Mouse (Mus musculus): ENCODE measurements around the gene Alox12b. TPM values are rescaled to one million over a fixed set of nuclear protein-coding genes. Genes with fewer than 3 reads are reported as not detected.

Alox12b gene
- total RNA-seq (2014; fragmentation: Nextera tagmentation) (not detected in 2 replicates), total RNA-seq (2017) (not detected in 2 replicates)

DNA sequence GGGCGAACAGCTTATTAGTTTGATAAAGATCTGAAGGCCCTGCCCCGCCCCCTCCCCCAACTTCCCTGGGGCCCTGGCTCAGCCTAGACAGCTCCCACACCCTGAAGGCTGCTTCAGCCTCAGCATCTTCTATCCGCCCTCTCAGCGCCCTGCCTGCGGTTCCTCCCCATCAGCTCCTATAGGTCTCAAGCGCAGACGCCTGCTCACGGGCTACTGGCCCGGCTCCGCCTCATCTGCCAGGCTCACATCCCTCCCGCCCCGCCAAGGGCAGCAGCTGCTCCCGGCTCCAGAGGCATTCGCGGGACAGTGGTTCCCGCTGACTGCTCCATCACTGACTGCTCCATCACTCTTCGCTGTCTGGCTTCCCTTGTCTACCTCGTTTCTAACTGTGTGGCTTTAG is at the start of gene Alox12b:
TSS of gene Alox12b (plus strand) at position 190 of the 400 bp plus-strand sequence.
- no peak for ATAC-seq (replicated peaks; ENCODE audit: poor library complexity, severe bottlenecking)

- no peak for ATAC-seq (replicated peaks; ENCODE audit: poor library complexity, severe bottlenecking)
Measured at GRCm38 (mm10) chr11:69107676-69108075, 49.1 kb upstream of the Alox12b start.

GRCm38 (mm10) chr11:69108223-69108622 is 48.6 kb upstream of the Alox12b start:
- ATAC-seq (replicated peaks; ENCODE audit: poor library complexity, severe bottlenecking) = no peak

DNA sequence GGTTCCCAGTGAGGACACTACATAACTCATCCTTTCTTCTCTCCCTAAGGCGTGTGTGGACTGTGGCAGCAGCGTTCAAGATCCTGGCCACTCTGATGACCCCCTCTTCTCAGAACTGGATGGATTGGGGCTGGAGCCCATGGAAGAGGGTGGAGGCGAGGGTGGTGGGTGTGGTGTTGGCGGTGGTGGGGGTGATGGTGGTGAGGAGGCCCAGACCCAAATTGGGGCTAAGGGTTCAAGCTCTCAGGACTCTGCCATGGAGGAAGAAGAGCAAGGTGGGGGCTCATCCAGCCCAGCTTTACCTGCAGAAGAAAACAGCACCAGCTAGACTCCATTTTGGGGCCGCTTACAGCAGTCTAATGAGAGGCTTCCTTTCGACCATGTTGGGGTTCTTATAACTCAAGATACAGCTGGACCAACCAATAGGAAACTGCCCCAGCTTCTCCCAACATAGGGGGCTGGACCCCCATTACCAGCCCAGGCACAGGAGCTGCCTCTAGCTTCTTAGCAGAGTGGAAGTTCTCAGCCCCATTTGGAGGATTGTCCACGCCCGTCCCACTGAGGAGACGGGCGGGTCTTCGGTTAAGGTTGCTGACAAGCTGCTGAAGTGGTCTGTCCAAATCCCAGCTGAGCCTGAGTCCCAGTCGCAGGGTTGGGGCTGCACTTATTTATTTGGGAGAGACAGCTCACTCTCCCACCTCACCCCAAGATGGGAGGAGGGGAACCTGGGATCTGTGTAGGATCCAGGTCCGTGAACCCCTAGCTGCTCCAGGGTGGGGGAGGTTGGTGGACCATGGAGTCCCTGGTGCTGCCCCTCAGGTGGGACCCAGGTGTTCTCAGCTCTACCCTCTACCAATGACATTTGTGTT is 47.5 kb upstream of the Alox12b start:
- no peak for ATAC-seq (replicated peaks; ENCODE audit: poor library complexity, severe bottlenecking)

- peak; percentile 71 for ATAC-seq (replicated peaks; ENCODE audit: poor library complexity, severe bottlenecking)
Measured at GRCm38 (mm10) chr11:69110319-69111046, 46.3 kb upstream of the Alox12b start.

DNA sequence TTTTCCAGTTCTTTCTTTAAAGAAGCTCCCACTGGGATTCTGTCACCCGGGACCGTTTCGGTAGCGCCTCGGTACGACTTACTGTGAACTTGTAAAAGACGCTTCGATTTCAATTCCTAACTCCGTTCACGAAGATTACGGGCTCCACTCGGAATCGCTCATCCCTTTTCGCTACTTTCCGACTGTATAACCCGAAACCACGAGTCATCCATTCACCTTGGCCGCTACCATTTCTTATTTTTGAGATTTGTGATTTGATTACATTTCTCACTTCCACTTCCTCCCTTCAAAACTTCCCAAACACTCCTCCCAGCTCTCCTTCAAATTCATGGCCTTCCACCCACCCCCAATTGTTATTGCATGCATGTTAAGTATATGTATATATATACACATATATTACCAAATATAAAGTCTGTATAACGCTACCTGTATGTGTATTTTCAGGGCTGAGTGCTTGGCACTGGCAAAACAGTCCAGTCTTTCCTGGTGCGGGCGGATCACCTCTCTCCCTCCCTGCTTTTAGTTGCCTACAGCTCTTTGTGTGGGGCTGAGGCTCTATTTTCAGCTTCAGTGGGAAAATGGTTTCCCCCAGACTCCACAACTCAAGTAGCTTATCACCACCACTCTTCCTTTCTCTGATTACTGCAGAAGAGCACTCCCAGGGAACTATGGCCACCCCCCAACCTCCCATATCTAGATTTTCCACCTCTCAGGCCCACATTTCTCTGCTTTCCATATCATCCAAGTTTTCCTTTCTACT is 45.6 kb upstream of the Alox12b start:
- no peak for ATAC-seq (replicated peaks; ENCODE audit: poor library complexity, severe bottlenecking)

GRCm38 (mm10) chr11:69111865-69112264 is 44.9 kb upstream of the Alox12b start:
- no peak for ATAC-seq (replicated peaks; ENCODE audit: poor library complexity, severe bottlenecking)

- no peak for ATAC-seq (replicated peaks; ENCODE audit: poor library complexity, severe bottlenecking)
Measured at GRCm38 (mm10) chr11:69114018-69114417, 42.8 kb upstream of the Alox12b start.

- no peak for ATAC-seq (replicated peaks; ENCODE audit: poor library complexity, severe bottlenecking)
Measured at GRCm38 (mm10) chr11:69114621-69115020, 42.2 kb upstream of the Alox12b start.

- no peak for ATAC-seq (replicated peaks; ENCODE audit: poor library complexity, severe bottlenecking)
Measured at GRCm38 (mm10) chr11:69116843-69117242, 39.9 kb upstream of the Alox12b start.

DNA sequence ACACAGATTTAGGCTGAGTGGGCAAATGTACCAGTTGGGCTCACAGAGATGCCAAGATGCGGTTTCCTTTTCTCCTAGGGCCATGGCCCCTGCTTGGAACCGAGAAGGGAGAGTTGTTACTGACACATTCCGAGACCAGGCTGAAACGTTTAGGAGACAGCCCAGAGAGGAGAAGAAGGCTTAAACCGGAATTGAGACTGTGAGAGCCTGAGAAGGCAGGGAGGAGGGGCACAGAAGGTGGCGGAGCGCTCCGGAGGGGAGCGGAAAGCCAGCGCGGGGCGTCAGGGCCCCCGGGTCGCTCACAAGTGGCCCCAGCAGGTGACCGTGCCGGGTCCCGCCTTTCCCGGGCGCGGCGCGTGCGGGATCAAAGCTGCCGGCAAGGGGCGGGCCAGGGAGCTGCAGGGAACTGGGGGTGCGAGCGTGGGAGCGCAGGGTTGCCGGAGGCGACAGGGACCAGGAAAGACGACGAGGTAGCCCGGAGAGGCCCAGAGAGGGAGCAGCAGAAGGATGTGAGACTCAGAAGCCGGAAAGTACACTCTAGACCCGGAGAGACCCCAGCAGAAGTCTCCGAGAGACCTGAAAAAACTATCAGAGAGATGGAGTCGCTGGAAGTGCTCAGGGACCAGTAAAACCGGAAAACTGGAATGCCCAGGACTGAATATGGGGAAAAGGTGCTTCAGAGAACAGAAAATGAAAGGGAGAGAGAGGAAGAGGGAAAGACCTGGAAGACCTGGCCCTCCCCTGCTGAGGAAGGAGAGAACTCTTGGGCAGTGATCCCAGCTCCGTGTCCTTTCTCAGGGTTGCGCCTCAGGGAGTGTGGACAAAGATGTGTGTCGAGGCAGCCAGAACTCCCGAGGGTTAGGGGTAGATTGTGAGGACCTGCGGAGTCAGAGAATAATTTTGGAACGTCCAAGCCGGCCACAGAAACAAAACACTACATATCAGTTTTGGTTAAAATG is 38.8 kb upstream of the Alox12b start:
- ATAC-seq (replicated peaks; ENCODE audit: poor library complexity, severe bottlenecking) = peak; percentile 33

DNA sequence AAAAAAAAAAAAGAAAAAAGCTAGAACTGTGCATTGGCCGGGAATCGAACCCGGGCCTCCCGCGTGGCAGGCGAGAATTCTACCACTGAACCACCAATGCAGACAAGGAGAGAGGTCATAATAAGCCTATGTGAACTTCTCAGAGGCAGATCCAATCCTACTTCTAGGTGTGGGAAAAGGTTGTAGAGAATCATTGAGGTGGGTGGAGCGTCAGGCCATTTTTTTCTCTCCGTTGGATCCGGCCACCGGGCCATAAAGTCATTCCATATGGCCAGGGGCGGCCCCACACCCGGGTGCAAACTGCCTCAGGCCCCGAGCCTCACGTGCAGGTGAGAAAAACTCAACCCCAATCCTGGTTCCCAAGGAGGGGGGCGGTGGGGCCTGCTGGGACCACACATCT is 38.0 kb upstream of the Alox12b start:
- 0 out of 2 replicates have a peak, but pooled peaks have one; percentile 10 for ATAC-seq (replicated peaks; ENCODE audit: poor library complexity, severe bottlenecking)

DNA sequence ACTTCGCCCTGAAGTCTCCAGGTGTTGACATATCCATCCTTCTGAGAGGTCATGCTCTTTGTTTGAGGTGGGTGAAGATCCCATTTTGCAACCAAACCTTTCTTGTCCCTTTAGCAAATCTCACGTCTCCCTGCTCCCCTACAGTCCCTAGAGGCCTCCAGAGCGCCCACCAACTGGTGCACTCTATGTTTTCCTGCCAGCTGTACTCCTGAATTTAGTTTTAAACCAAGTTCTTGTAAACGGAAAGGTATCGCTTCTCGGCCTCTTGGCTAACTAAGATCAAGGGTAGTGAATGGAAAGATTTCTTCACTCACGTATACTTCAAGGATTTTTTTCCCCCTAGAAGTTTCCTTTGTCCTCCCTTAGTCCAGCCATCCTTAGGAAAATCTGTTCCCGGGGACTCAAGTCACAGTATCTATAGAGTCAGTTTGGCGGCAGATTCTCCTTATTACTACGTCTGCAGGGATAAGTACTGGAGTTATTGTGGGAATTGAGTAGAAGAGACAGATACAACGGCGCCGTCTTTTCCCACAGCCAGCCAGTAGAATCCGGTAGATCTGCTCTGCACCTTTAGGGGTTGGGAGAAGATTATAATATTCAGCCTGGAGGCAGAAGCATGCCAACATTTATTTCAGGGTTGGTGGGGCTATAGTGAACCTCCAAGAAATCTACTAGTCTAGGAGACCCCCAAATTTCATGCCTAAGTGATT is 37.2 kb upstream of the Alox12b start:
- ATAC-seq (replicated peaks; ENCODE audit: poor library complexity, severe bottlenecking) = no peak

DNA sequence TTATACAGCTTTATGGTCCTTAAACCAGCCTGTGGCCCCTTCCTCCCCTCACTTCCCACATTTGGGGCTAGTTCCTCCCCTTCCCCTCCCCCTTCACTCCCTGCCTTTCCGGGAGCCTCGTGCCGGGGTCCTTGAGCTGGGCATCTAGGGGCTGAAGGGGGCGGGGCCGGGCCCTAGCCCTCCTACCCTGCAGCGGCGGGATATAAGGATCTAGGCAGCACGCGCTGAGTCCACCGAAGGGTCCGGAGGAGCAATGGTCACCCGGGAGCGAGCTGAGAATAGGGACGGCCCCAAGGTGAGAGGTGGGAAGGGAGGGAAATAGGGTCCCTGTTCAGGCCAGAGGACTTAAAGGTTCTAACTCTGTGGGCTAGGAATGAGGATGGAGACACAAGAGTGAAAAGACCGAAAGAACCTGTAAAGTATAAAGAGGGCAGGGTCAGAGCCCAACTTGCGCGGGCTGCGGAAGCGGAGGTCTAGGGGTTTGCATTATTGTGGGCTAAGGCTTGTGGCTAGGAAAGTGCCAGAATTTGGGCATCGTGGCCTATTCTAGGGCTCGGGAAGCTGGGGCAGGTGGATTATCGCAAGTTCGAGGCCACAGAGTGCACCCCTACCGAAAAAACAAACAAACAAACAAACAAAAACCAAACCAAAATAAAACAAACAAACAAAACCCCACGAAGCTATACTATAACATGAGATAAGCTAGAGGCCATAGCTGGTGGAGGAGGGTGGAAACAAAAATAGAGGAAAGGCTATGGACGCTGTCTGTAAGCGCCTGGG is 36.4 kb upstream of the Alox12b start, which contains the start of gene Hes7:
TSS of gene Hes7 (plus strand) at position 184 of the 780 bp plus-strand sequence.
- ATAC-seq (replicated peaks; ENCODE audit: poor library complexity, severe bottlenecking) = peak; percentile 2; the same call in 1 of the 2 replicates

DNA sequence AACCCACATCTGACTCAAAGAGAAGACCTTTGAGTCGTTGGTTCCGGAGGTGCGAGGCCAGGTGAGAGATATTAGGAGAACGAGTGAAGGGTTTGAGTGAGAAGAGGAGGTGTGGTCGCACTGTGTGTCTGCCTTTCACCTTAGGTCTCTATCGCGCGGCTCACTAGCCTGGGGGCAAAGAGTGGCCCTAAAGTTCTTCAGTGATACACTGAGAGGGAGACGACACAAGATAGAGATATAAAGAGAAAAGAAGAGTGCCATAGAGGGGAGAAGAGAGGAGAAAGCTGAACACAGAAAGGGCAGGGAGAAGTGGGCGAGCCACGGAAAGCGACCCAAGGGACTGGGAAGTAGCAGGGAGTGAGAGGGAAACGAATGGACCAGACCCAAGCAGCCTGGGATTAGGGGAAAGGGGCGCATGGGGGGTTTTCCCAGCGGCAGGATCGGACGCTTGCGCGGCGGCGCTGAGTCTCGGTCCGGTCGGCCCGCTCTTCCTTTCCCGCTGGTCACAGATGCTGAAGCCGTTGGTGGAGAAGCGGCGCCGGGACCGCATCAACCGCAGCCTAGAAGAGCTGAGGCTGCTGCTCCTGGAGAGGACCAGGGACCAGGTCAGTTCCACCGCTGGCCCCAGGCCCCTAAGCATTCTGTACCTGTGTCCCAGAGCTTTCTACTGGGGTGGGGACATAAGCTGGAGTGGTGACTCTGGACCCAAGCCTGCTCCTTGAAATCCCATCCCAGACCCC is 35.6 kb upstream of the Alox12b start:
- no peak for ATAC-seq (replicated peaks; ENCODE audit: poor library complexity, severe bottlenecking)

GRCm38 (mm10) chr11:69121741-69122335 is 35.0 kb upstream of the Alox12b start:
- ATAC-seq (replicated peaks; ENCODE audit: poor library complexity, severe bottlenecking) = no peak

Data from granulocyte monocyte progenitor cell, adult 5-6 weeks (primary cell).